Mouse (Mus musculus) CD4-positive, CD25-positive, alpha-beta regulatory T cell, adult 9 weeks (primary cell): ENCODE measurements around the gene Calu. TPM values are rescaled to one million over a fixed set of nuclear protein-coding genes. Genes with fewer than 3 reads are reported as not detected.

ENCODE experiments used
- polyA plus RNA-seq: library from polyadenylated mRNA; unstranded; fragments of 100-300 nt; shearing (Covaris generic); gene quantifications from one replicate; pipeline ENCODE4 v1.2.1, GENCODE M21; 2017

Calu gene
- polyA plus RNA-seq, result 121 TPM

DNA sequence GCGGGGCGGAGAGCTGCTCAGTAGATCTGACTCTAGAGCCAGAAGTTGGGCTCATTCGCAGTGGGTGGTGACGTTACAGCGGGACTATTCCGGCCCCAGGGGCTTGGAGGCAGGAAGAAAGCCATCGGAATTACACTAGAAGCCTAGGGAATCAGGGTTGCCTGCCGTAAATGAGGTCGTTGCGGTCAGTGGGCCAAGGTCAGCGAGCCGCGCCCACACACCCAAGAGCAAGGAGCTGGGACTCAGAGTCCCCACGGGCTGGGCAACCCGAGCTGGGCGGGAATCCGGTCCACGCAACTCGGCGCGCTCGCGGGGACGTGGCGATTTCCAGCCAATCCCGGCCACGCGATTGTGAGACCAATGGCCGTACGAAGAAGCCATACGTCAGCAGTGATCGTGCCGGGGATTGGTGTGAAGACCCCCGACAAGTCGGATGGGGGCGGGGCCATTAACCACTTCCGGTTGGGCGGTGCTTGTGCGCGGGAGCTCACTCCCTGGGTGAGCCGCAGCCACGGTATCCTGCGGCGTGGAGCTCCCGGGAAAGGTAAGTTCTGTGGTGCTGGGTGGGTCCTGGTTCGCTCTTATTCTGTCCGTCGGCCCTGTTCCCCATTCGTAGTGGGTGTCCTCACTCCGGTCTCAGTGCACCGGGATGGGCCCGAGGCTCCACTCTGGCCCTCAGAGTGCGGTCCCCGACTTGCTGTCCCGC, at the start of gene Calu:
Calu (plus strand) TSS at position 405 of the 706 bp plus-strand sequence.

DNA sequence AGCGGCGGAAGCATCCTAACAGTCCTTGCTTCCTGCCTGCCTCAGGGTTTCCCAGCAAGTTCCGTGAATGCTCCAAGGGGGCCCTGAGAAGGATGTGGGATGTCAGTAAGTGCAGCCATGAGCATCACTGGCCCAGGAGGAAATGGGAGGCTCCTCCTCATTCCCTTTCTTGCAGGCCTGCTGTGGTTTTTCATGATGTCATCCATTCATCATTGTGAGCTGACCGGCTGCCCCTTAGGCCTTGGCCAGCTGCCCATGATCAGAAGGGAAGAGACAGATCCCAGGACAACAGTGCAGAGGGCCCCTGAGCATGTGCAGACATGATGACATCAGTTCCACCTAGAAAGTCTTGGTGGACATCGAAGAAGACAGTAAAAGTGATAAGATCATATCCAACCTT, 29.0 kb upstream of the Calu start, which contains the start of gene Fam71f1:
Fam71f1 (plus strand) TSS at position 262 of the 400 bp plus-strand sequence.

GRCm38 (mm10) chr6:29388052-29388518, 40.2 kb downstream of the Calu start, which contains the start of gene Opn1sw:
TSS of gene Opn1sw (minus strand) at chr6:29388468.

DNA sequence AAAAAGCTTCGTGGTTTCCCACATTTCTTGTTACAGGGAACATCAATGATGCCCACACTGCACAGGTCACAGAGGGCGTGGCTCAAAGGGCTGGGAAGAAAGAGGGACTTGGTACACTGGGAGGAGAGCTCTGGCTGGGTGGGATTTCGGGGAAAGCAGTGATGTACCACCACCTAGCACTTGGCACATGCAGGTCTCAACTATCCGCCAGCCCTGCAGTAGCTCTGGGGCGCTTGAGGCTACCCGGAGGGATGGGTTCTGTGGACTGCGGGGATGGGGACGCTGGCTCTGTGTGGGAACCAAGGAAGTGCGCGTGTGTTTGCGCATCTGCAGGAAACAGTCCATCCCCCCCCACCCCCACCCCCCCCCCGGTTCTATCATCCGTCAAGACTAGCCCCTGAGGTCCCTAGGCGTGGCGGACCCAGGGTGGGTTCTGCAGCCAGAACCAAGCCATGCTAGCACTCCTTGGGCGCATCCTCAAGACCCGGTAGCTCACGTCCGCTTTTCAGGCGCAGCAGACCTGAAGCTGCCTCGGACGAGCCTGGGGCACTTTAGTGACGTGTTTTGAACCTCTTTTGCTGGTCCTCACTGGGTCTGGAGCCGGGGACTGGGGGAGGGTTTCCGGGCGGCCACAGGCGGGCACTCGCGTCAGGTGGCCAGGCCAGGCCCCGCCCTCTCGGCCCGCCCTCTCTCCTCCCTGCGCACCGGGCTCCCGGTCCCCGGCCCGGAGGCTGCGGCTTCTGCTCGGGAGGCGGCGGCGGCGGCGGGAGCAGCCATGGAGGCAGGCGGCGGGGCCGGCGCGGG, 48.2 kb downstream of the Calu start, which contains the start of gene Ccdc136:
Ccdc136 (plus strand) TSS at position 400 of the 804 bp plus-strand sequence.

Other genes starting within 250 kb of the Calu start
- 69.8 TPM for gene Rbm28, start 183.1 kb upstream of the Calu start, polyA plus RNA-seq
- not detected for gene Prrt4, start 168.5 kb upstream of the Calu start, polyA plus RNA-seq
- 53.9 TPM for gene Impdh1, start 131.7 kb upstream of the Calu start, polyA plus RNA-seq
- 43.6 TPM for gene Hilpda, start 75.6 kb upstream of the Calu start, polyA plus RNA-seq
- 0.74 TPM for gene Fam71f2, start 68.5 kb upstream of the Calu start, polyA plus RNA-seq
- gene Fam71f1, start 28.9 kb upstream of the Calu start, polyA plus RNA-seq, result not detected
- 0.27 TPM for gene Opn1sw, start 40.4 kb downstream of the Calu start, polyA plus RNA-seq
- gene Ccdc136, start 48.2 kb downstream of the Calu start, polyA plus RNA-seq, result 0.07 TPM
- gene Flnc, start 85.2 kb downstream of the Calu start, polyA plus RNA-seq, result not detected
- gene Atp6v1f, start 119.6 kb downstream of the Calu start, polyA plus RNA-seq, result 405 TPM
- gene Atp6v1fnb, start 123.4 kb downstream of the Calu start, polyA plus RNA-seq, result not detected
- gene Kcp, start 159.9 kb downstream of the Calu start, polyA plus RNA-seq, result not detected
- gene Irf5, start 178.6 kb downstream of the Calu start, polyA plus RNA-seq, result 30.8 TPM